Mouse (Mus musculus) layer of hippocampus, adult 8-10 months (tissue): ENCODE measurements at regions not wholly inside any gene's neighbourhood (a gene's known extent, or its start where the extent isn't known, plus 50 kb on each side); places are given as distances from the start of the nearest gene placed in this dataset.
A peak's percentile ranks its signal among the peaks of the same experiment; 100 is the strongest.
"Not testable (repeated sequence)": the region's sequence is repeated elsewhere in the genome, so short reads cannot be mapped to it uniquely, and the experiment has no call there.

Source experiments
- DNase-seq, 2 experiments: peaks; one replicate each; pipeline ENCODE4 v3.0.0; 2022; ENCODE audit warnings: low spot score in 2 of 2

GRCm38 (mm10) chr6:67954570-67954969, 419.0 kb upstream of the Tacstd2 start:
- not testable (repeated sequence) for DNase-seq

- not testable (repeated sequence) for DNase-seq
These were observed 395.9 kb upstream of the Tacstd2 start for GRCm38 (mm10) chr6:67931499-67931898.

GRCm38 (mm10) chr6:67922537-67922936, 386.9 kb upstream of the Tacstd2 start:
- no peak for DNase-seq

- no peak for DNase-seq
These were observed 378.3 kb upstream of the Tacstd2 start for GRCm38 (mm10) chr6:67913903-67914302.

- no peak for DNase-seq
These were observed 377.7 kb upstream of the Tacstd2 start for GRCm38 (mm10) chr6:67913309-67913708.

- DNase-seq, result no peak
These were observed 360.9 kb upstream of the Tacstd2 start for GRCm38 (mm10) chr6:67896495-67896894.

- no peak for DNase-seq
These were observed 360.3 kb upstream of the Tacstd2 start for GRCm38 (mm10) chr6:67895858-67896257.

GRCm38 (mm10) chr6:67887586-67887985, 352.0 kb upstream of the Tacstd2 start:
- no peak for DNase-seq

GRCm38 (mm10) chr6:67884893-67885292, 349.3 kb upstream of the Tacstd2 start:
- DNase-seq, result no peak

GRCm38 (mm10) chr6:67881476-67881875, 345.9 kb upstream of the Tacstd2 start:
- not testable (repeated sequence) for DNase-seq

- not testable (repeated sequence) for DNase-seq
These were observed 322.3 kb upstream of the Tacstd2 start for GRCm38 (mm10) chr6:67857945-67858344.

GRCm38 (mm10) chr6:67839486-67839885, 303.9 kb upstream of the Tacstd2 start:
- DNase-seq, result not testable (repeated sequence)

- peak in 1 of 2 experiments; percentile 4 for DNase-seq
These were observed 276.9 kb upstream of the Tacstd2 start for GRCm38 (mm10) chr6:67812478-67812877.

GRCm38 (mm10) chr6:67791393-67791792, 255.8 kb upstream of the Tacstd2 start:
- DNase-seq, result no peak

- no peak for DNase-seq
These were observed 255.1 kb upstream of the Tacstd2 start for GRCm38 (mm10) chr6:67790742-67791141.

GRCm38 (mm10) chr6:67787091-67787765, 251.6 kb upstream of the Tacstd2 start:
- DNase-seq, result no peak

GRCm38 (mm10) chr6:67778883-67779282, 243.3 kb upstream of the Tacstd2 start:
- DNase-seq, result no peak

- not testable (repeated sequence) for DNase-seq
These were observed 218.5 kb upstream of the Tacstd2 start for GRCm38 (mm10) chr6:67754102-67754501.

GRCm38 (mm10) chr6:67725611-67726010, 190.0 kb upstream of the Tacstd2 start:
- no peak for DNase-seq

- DNase-seq, result peak in 1 of 2 experiments; percentile 6
These were observed 163.4 kb upstream of the Tacstd2 start for GRCm38 (mm10) chr6:67698952-67699351.

GRCm38 (mm10) chr6:67690997-67691396, 155.4 kb upstream of the Tacstd2 start:
- DNase-seq, result not testable (repeated sequence)

- not testable (repeated sequence) for DNase-seq
These were observed 147.5 kb upstream of the Tacstd2 start for GRCm38 (mm10) chr6:67683105-67683504.

- DNase-seq, result not testable (repeated sequence)
These were observed 146.0 kb upstream of the Tacstd2 start for GRCm38 (mm10) chr6:67681641-67682040.
